Mouse (Mus musculus): ENCODE measurements around the gene Fhl2.

DNA sequence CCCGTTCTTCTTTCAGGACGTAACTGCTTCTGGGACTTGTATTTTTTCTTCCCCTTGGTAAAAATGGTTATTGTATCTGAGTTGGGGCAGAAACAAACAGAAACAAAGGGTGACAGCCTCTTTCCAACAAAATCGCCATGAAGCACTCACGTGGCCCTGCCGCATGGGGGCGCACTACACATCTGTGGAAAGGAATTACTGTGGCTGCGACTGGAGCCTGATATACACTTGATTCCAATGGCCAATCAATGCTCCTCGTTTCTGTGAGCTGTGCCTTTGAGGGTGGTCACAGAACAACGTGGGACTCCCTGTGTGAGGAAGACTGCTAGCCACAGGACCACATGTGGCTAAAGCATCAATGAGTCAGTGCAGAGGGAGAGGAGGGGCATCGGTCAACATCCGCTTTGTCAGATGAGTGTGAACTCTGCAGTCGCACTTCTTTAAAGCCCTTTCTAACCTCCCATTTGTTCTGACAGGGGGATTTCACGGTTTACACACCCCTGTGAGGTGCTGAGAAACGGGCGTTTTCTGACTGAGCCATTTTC lies 58.4 kb downstream of the Fhl2 start:
- TF ChIP-seq CTCF (IDR thresholded peaks at IDR 0.05; ENCODE audit: low read depth): peak; percentile 50
- no peak for TF ChIP-seq EP300 (IDR thresholded peaks at IDR 0.05; ENCODE audit: low read depth)

Measured in liver, postnatal 0 days (tissue).